Comparison of ENCODE assay signal across 8 mouse cellular contexts in the genomic region with DNA sequence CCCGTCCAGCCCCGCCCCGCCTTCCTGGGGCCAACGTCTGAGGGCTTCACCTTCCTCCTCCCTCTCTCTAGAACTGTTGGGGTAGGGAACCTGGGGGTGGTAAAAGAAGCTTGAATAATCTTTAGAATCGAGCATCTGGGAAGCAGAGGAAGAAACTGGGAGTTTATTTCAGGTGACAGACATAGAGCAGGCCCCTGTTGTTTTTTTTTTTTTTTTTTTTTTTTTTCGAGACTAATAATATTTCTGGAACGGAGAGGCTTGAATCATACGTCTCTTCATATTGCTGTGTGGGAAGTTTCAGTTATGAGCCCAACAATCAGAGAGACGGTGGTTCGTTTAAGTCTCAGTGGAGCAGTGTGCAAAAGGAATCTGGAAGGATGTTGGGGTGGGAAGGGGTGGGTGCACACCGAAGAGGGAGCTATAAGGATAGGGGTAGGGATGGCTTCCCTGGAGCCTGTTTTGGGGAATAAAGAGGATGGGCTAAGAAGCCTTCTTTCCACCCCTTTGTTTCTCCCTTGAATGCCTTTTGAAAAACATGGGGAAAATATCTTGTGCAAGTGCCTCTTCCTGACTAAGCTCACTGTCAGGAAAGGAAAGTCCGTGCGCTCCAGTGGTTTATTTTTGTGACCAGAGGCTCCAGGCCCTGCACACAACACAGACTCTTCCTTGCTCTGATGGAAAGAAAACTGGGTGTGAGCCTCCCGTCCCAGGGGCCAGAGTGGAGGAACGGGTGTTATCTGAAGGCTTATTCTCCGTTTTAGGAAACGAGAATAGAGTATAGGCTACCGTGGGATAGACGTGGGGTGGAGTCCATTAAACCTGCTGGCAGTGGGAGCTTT. TPM values are rescaled to one million over a fixed set of nuclear protein-coding genes. Genes with fewer than 3 reads are reported as not detected.
DNase-seq lines count a peak whose midpoint lies in the region; ATAC-seq and TF ChIP-seq lines count a peak whose summit lies in the region.

No protein-coding gene starts in this region.

- H3K27ac ChIP-seq in limb, embryonic 11.5 days (replicated peaks; ENCODE audit: low read depth, low read length): no peak overlapping the region
- H3K27ac ChIP-seq in small intestine, adult 2 months (ENCODE audit: insufficient read depth, low read depth, low read length): peak overlapping the region; percentile 65; the same call in 1 of the 2 replicates

- H3K4me1 ChIP-seq in limb, embryonic 11.5 days (ENCODE audit: control insufficient read depth, insufficient read depth, low read length): peaks cover 10% of the 10 kb centered on the region
- no peaks in the 10 kb centered on the region for H3K4me1 ChIP-seq in small intestine, adult 2 months (ENCODE audit: control insufficient read depth, insufficient read depth, insufficient read length, low read length)

- TF ChIP-seq POLR2A in small intestine, adult 2 months (IDR thresholded peaks at IDR 0.05; ENCODE audit: low read depth, low read length): no peak

- 34% methylated on average over 19 of the region's 19 CpGs for WGBS in limb, embryonic 11.5 days
- WGBS in small intestine, adult 2 months: 50% methylated on average over 19 of the region's 19 CpGs

- no peak overlapping the region for H3K4me3 ChIP-seq in limb, embryonic 11.5 days (ENCODE audit: low read depth, low read length)
- H3K4me3 ChIP-seq in small intestine, adult 2 months (ENCODE audit: low read depth, low read length): no peak overlapping the region

- peak overlapping the region; percentile 8; the same call in 1 of the 2 replicates for H3K4me2 ChIP-seq in limb, embryonic 11.5 days (ENCODE audit: low read depth, severe bottlenecking)

- no peak for TF ChIP-seq CTCF in small intestine, adult 2 months (IDR thresholded peaks at IDR 0.05; ENCODE audit: extremely low read depth, insufficient read length, insufficient replicate concordance, low read depth, low read length)

- no peaks in the 10 kb centered on the region for H3K27me3 ChIP-seq in limb, embryonic 11.5 days (ENCODE audit: control insufficient read depth, insufficient read depth, low read length)
- H3K27me3 ChIP-seq in small intestine, adult 2 months (ENCODE audit: control insufficient read depth, insufficient read depth, low read length): no peaks in the 10 kb centered on the region

- H3K9me3 ChIP-seq in limb, embryonic 11.5 days (ENCODE audit: control insufficient read depth, low read length): no peaks in the 10 kb centered on the region

- no peak overlapping the region for H3K9ac ChIP-seq in limb, embryonic 11.5 days (ENCODE audit: low read length)

- peak; percentile 14 for DNase-seq in lung, postnatal 14 days
- no peak for DNase-seq in lung, postnatal 25 days (ENCODE audit: low spot score)
- peak; percentile 47 for DNase-seq in heart, adult 8-10 months (ENCODE audit: low spot score)
- DNase-seq in limb, embryonic 11.5 days (ENCODE audit: low spot score): peak; percentile 41
- DNase-seq in gastrocnemius, postnatal 25 days: no peak
- no peak for DNase-seq in urinary bladder, postnatal 36 days (ENCODE audit: low spot score in 2 of 2)

- no peak for ATAC-seq in limb, embryonic 11.5 days (ENCODE audit: insufficient number of reproducible peaks, low FRiP score, low TSS enrichment, low read depth)
- ATAC-seq in erythroid progenitor cell, adult 5-6 weeks (replicated peaks; ENCODE audit: low FRiP score, poor library complexity, severe bottlenecking): no peak

- no peaks in the 10 kb centered on the region for H3K36me3 ChIP-seq in limb, embryonic 11.5 days (ENCODE audit: control insufficient read depth, insufficient read depth, low read length)
- H3K36me3 ChIP-seq in small intestine, adult 2 months (ENCODE audit: control insufficient read depth, insufficient read depth, low read length): no peaks in the 10 kb centered on the region

RNA-seq across cellular contexts. Expression of a gene that starts 14.4 kb away (rescaled TPM):
- total RNA-seq in heart, adult 8-10 months (2022): 10 to 100 TPM in 3 of 4 experiments, 1 to 10 TPM in 1; 9.6 to 11.9 (median 10.7) TPM
- polyA plus RNA-seq in limb, embryonic 11.5 days (2014; fragmentation: Nextera tagmentation; extraction: Ambion mirVana): 6.4 and 8.6 TPM in 2 replicates
- polyA plus RNA-seq in small intestine, adult 2 months (2012; rRNA removed): 2.4 and 3.5 TPM in 2 replicates
- total RNA-seq in gastrocnemius, postnatal 25 days (2021): 1 to 10 TPM; 1.2 to 1.4 TPM
- 5.0 and 9.2 TPM in 2 replicates for total RNA-seq in erythroid progenitor cell, adult 5-6 weeks (2015; ENCODE audit: low replicate concordance)
- 4.7 TPM in 1 of 2 replicates, not detected in the other for total RNA-seq in erythroid progenitor cell, adult 5-6 weeks (2017; ENCODE audit: low replicate concordance)

RNA-seq across cellular contexts. Expression of a gene that starts 31.5 kb away (rescaled TPM):
- total RNA-seq in heart, adult 8-10 months (2022): 10 to 100 TPM; 20.2 to 26.5 (median 21.6) TPM
- polyA plus RNA-seq in limb, embryonic 11.5 days (2014; fragmentation: Nextera tagmentation; extraction: Ambion mirVana): 7.0 and 8.0 TPM in 2 replicates
- 1.0 and 1.4 TPM in 2 replicates for polyA plus RNA-seq in small intestine, adult 2 months (2012; rRNA removed)
- total RNA-seq in gastrocnemius, postnatal 25 days (2021): 1 to 10 TPM; 8.6 TPM
- 0.36 TPM in 1 of 2 replicates, not detected in the other for total RNA-seq in erythroid progenitor cell, adult 5-6 weeks (2015; ENCODE audit: low replicate concordance)
- total RNA-seq in erythroid progenitor cell, adult 5-6 weeks (2017; ENCODE audit: low replicate concordance): 0.26 and 0.76 TPM in 2 replicates

Comparison
In these comparisons a context has a peak if more than half of its experiments do, and no peak if none do; other contexts are left out.
1. DNase-seq: peak in lung, postnatal 14 days (single experiment), heart, adult 8-10 months (single experiment) and limb, embryonic 11.5 days (single experiment); none in lung, postnatal 25 days (single experiment), gastrocnemius, postnatal 25 days (single experiment) and urinary bladder, postnatal 36 days (0 of 2).
2. RNA of a gene that starts 31.5 kb away (total RNA-seq): 20.2 to 26.5 TPM in heart, adult 8-10 months and 8.6 TPM in gastrocnemius, postnatal 25 days; 0.26 to 0.76 TPM in erythroid progenitor cell, adult 5-6 weeks; every median in the first group is over 4 times any median in the second.